Mouse (Mus musculus) left cerebral cortex, adult 11 months (tissue): ENCODE data around the gene Crocc2.

Experiments
- DNase-seq: peaks from one replicate; pipeline ENCODE4 v3.0.0; 2022; ENCODE audit warnings: low spot score

Gene Crocc2

GRCm38 (mm10) chr1:93168295-93168775, at the start of gene Crocc2:
Crocc2 (plus strand) TSS chr1:93168725.
- DNase-seq, result no peak

GRCm38 (mm10) chr1:93118816-93119215, 49.7 kb upstream of the Crocc2 start:
- DNase-seq, result no peak

GRCm38 (mm10) chr1:93123179-93123854, 45.2 kb upstream of the Crocc2 start:
- DNase-seq, result no peak

- no peak for DNase-seq
These were observed 44.5 kb upstream of the Crocc2 start for GRCm38 (mm10) chr1:93124066-93124465.

- DNase-seq, result no peak
These were observed 43.3 kb upstream of the Crocc2 start for GRCm38 (mm10) chr1:93125256-93125655.

- DNase-seq, result no peak
These were observed 40.3 kb upstream of the Crocc2 start for GRCm38 (mm10) chr1:93128209-93128608.

- peak; percentile 44 for DNase-seq
These were observed 39.7 kb upstream of the Crocc2 start for GRCm38 (mm10) chr1:93128710-93129349.

GRCm38 (mm10) chr1:93130242-93130983, 38.1 kb upstream of the Crocc2 start:
- DNase-seq, result no peak

- no peak for DNase-seq
These were observed 35.8 kb upstream of the Crocc2 start for GRCm38 (mm10) chr1:93132676-93133075.

- DNase-seq, result no peak
These were observed 33.4 kb upstream of the Crocc2 start, which contains the start of gene Agxt for GRCm38 (mm10) chr1:93135036-93135526. Agxt (plus strand) TSS chr1:93135240.

GRCm38 (mm10) chr1:93138534-93138933, 30.0 kb upstream of the Crocc2 start:
- no peak for DNase-seq

- no peak for DNase-seq
These were observed 28.8 kb upstream of the Crocc2 start for GRCm38 (mm10) chr1:93139713-93140112.

- no peak for DNase-seq
These were observed 25.7 kb upstream of the Crocc2 start for GRCm38 (mm10) chr1:93142871-93143270.

GRCm38 (mm10) chr1:93144176-93144575, 24.3 kb upstream of the Crocc2 start:
- no peak for DNase-seq

- no peak for DNase-seq
These were observed 17.4 kb upstream of the Crocc2 start for GRCm38 (mm10) chr1:93150907-93151661.

GRCm38 (mm10) chr1:93157566-93157965, 11.0 kb upstream of the Crocc2 start:
- no peak for DNase-seq

GRCm38 (mm10) chr1:93158916-93159315, 9.6 kb upstream of the Crocc2 start:
- no peak for DNase-seq

GRCm38 (mm10) chr1:93159566-93160500, 8.7 kb upstream of the Crocc2 start:
- no peak for DNase-seq

- DNase-seq, result no peak
These were observed 7.9 kb upstream of the Crocc2 start, which contains the start of gene 2310007B03Rik for GRCm38 (mm10) chr1:93160501-93161133. 2310007B03Rik (minus strand) TSS chr1:93160948.

GRCm38 (mm10) chr1:93161350-93161749, 7.2 kb upstream of the Crocc2 start:
- no peak for DNase-seq
